Mouse (Mus musculus): ENCODE data around the gene Fbxw8.

DNA sequence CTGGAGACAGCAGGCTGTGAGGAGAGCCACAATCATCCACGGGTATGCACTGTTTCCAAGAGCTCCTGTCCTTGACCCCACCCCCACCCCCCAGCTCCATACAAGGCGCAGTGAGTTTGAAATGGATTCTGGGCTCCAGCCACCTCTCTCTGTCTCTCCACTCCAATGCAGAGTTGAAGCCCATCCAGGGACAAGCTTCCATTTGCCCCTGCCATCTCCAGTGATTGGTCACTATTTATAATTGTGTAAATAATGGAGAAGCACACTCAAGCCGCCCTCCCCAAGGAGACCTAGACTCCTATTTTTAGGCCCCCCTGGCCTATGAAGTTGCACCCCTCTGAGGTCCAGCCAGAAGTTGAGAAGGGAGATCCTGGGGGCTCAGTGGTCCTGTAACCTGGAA lies 132.2 kb downstream of the Fbxw8 start:
- TF ChIP-seq CTCF (IDR thresholded peaks at IDR 0.05; ENCODE audit: control insufficient read depth, insufficient read depth, insufficient replicate concordance, low read depth, low read length) = no peak
- TF ChIP-seq POLR2A (IDR thresholded peaks at IDR 0.05; ENCODE audit: control insufficient read depth, low read depth, low read length) = no peak
